Mouse (Mus musculus) liver, embryonic 14.5 days (tissue): ENCODE results near the gene Aco1.

Experiments
- CTCF ChIP-seq: IDR thresholded peaks from 2 replicates; pipeline ENCODE4 v1.5.1; 2016; ENCODE audit warnings: antibody characterized with exemption, low read depth, control low read depth
- EP300 ChIP-seq: IDR thresholded peaks from 2 replicates; pipeline ENCODE4 v1.6.1; 2016; ENCODE audit warnings: antibody characterized with exemption, low read depth

DNA sequence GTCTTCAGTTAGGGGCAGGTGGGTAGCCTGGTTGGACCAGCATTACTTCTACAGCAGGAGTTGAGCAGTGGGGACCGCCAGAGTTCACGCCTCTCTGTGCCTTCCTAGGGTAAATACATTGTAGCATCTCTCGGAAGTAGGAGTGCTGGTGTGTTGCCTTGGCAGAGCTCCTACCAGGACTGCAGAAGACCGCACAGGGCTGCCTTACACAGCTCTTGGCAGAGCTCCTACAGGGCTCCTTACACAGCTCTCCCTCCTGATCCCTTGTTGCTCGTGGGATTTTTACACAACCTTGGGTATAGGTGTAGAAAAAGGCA is 15.3 kb downstream of the Aco1 start:
- TF ChIP-seq CTCF (no peak), EP300 (no peak)
